Mouse (Mus musculus) kidney, postnatal 0 days (tissue): ENCODE measurements at regions not wholly inside any gene's neighbourhood (a gene's known extent, or its start where the extent isn't known, plus 50 kb on each side); places are given as distances from the start of the nearest gene placed in this dataset.

ENCODE experiments used
- ATAC-seq: fragments of 200-750 bp; cut with Nextera tagmentation; replicated peaks from 2 replicates; pipeline ENCODE4 v1.8.0; 2017; ENCODE audit warnings: low read depth, moderate number of reproducible peaks, moderate TSS enrichment, moderate library complexity; ENCODE audit not compliant: low FRiP score
- DNase-seq: peaks from one replicate; pipeline ENCODE4 v3.0.0-alpha.2; 2016; ENCODE audit warnings: low spot score
- H3K27ac ChIP-seq: fragments of 300-500 bp; sonication (generic); 2 replicates; pipeline ENCODE4 v1.5.1; 2014; ENCODE audit warnings: mild to moderate bottlenecking
- H3K27me3 ChIP-seq: fragments of 300-500 bp; sonication (generic); 2 replicates; pipeline ENCODE4 v1.6.1; 2014; ENCODE audit warnings: low read length, mixed read lengths; ENCODE audit not compliant: insufficient read depth
- H3K36me3 ChIP-seq: fragments of 300-500 bp; sonication (generic); 2 replicates; pipeline ENCODE4 v1.6.1; 2014; ENCODE audit warnings: low read length, mixed read lengths; ENCODE audit not compliant: insufficient read depth
- H3K4me1 ChIP-seq: fragments of 300-500 bp; sonication (generic); replicated peaks from 2 replicates; pipeline ENCODE4 v1.6.1; 2014; ENCODE audit warnings: antibody characterized with exemption, low read length, mixed read lengths; ENCODE audit not compliant: insufficient read depth
- H3K4me2 ChIP-seq: fragments of 300-500 bp; sonication (generic); 2 replicates; pipeline ENCODE4 v1.6.1; 2014; ENCODE audit warnings: mild to moderate bottlenecking, low read length, moderate library complexity, mixed read lengths
- H3K4me3 ChIP-seq: fragments of 300-500 bp; sonication (generic); replicated peaks from 2 replicates; pipeline ENCODE4 v1.5.1; 2014; ENCODE audit warnings: low read depth, low read length
- H3K9ac ChIP-seq: fragments of 300-500 bp; sonication (generic); 2 replicates; pipeline ENCODE4 v1.6.1; 2014; ENCODE audit warnings: low read depth, low read length
- H3K9me3 ChIP-seq: fragments of 300-500 bp; sonication (generic); replicated peaks from 2 replicates; pipeline ENCODE4 v1.6.1; 2016; ENCODE audit warnings: low read length, inconsistent platforms, mixed read lengths
- CTCF ChIP-seq: IDR thresholded peaks from 2 replicates; pipeline ENCODE4 v1.5.1; 2016; ENCODE audit warnings: antibody characterized with exemption, low read depth, mild to moderate bottlenecking, moderate library complexity
- WGBS: fragments of 180-500 bp; shearing (Covaris S2); extraction: QIAGEN DNeasy Blood & Tissue Kit; methylation state at CpG from one replicate; pipeline ENCODE4 v1.1.7; 2014; 5-methylcytosine and 5-hydroxymethylcytosine counted together

- Histone ChIP-seq H3K4me1 (peaks cover 4% of the 10 kb centered on the region; the same call in 1 of the 2 replicates), H3K9ac (no peak overlapping the region), H3K4me3 (no peak overlapping the region), H3K27ac (no peak overlapping the region), H3K4me2 (no peak overlapping the region), H3K27me3 (no peaks in the 10 kb centered on the region), H3K9me3 (no peaks in the 10 kb centered on the region), H3K36me3 (no peaks in the 10 kb centered on the region)
- DNase-seq (no peak), ATAC-seq (no peak)
- TF ChIP-seq CTCF = no peak
- 62% methylated on average over 6 of the region's 6 CpGs for WGBS
Measured at GRCm38 (mm10) chr17:83044515-83044914, 170.6 kb upstream of the Pkdcc start.

- H3K27me3 ChIP-seq = no peaks in the 10 kb centered on the region
- no peak overlapping the region for H3K4me3 ChIP-seq
- 73% methylated on average over 13 of the region's 13 CpGs for WGBS
- no peak overlapping the region for H3K4me2 ChIP-seq
- no peak for ATAC-seq
- H3K36me3 ChIP-seq = no peaks in the 10 kb centered on the region
- TF ChIP-seq CTCF = no peak
- H3K4me1 ChIP-seq = no peaks in the 10 kb centered on the region
- H3K9ac ChIP-seq = no peak overlapping the region
- H3K27ac ChIP-seq = no peak overlapping the region
- no peak for DNase-seq
- H3K9me3 ChIP-seq = no peaks in the 10 kb centered on the region
Measured at GRCm38 (mm10) chr17:83049972-83050535, 165.0 kb upstream of the Pkdcc start.

DNA sequence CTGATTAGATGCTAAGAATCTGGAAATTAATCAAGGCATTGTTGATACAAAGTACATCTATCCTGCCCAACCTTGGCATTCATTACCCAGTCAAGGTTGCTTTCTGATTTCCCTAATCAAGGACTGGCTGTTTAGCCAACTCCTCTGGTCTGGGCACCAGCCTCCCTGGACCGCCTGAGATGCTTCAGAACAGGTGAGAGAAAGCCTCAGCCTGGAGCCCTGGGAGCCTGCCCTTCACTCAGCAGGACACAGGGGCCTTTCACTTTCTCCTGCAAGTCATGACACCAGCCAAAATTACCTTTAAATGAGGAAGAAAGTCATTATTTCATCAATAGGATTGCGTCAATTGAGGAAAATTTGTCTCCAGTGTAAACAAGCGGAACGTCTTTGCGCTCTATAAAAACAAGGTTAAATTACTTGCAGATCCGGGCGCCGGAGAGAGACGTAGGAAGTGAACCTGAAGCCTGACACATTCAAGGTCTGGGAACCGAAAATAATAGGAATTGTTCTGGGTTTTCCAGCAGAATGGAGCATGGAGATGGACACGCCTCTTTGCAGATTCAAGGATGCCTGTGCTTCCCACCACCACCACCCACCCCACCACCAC, 164.4 kb upstream of the Pkdcc start:
- no peak overlapping the region for H3K4me2 ChIP-seq
- H3K27ac ChIP-seq = no peak overlapping the region
- H3K36me3 ChIP-seq = no peaks in the 10 kb centered on the region
- 32% methylated on average over 11 of the region's 11 CpGs for WGBS
- ATAC-seq (no peak), DNase-seq (no peak)
- H3K9ac ChIP-seq = no peak overlapping the region
- no peaks in the 10 kb centered on the region for H3K4me1 ChIP-seq
- H3K4me3 ChIP-seq = no peak overlapping the region
- no peaks in the 10 kb centered on the region for H3K27me3 ChIP-seq
- H3K9me3 ChIP-seq = no peaks in the 10 kb centered on the region
- TF ChIP-seq CTCF = no peak

GRCm38 (mm10) chr17:83052613-83053140, 162.4 kb upstream of the Pkdcc start:
- no peak for TF ChIP-seq CTCF
- H3K4me1 ChIP-seq = no peaks in the 10 kb centered on the region
- WGBS = 83% methylated on average over 6 of the region's 6 CpGs

DNA sequence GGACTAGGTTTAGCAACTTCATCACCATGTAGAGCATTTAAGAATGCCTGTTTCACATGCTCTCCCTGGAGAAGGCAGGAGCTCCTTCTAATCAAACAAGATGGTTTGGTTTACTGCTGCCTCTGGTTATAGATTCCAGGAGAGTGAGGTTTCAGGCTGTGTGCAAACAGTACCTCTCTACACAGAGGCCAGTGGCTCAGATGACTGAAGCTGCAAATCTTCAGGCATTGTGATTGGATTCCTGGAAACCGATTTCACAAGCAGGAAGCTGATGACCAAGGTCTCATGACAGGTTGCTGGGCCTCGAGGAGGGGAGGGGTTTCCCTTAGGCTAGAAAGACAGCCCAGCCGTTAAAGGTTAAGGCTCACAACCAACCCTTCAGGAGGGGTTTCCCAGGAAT, 157.3 kb upstream of the Pkdcc start:
- ATAC-seq = no peak
- H3K27ac ChIP-seq = no peak overlapping the region
- no peak for DNase-seq
- H3K4me2 ChIP-seq = no peak overlapping the region
- TF ChIP-seq CTCF = no peak
- H3K4me3 ChIP-seq = no peak overlapping the region
- no peaks in the 10 kb centered on the region for H3K9me3 ChIP-seq
- no peaks in the 10 kb centered on the region for H3K4me1 ChIP-seq
- H3K9ac ChIP-seq = no peak overlapping the region
- H3K36me3 ChIP-seq = no peaks in the 10 kb centered on the region
- 9% methylated on average over 3 of the region's 3 CpGs for WGBS
- H3K27me3 ChIP-seq = no peaks in the 10 kb centered on the region

More at GRCm38 (mm10) chr17:83052613-83053140, 162.4 kb upstream of the Pkdcc start:
- Histone ChIP-seq H3K27me3 (no peaks in the 10 kb centered on the region), H3K36me3 (no peaks in the 10 kb centered on the region), H3K9me3 (no peaks in the 10 kb centered on the region), H3K27ac (no peak overlapping the region), H3K4me2 (no peak overlapping the region), H3K4me3 (no peak overlapping the region), H3K9ac (no peak overlapping the region)
- ATAC-seq (no peak), DNase-seq (no peak)

DNA sequence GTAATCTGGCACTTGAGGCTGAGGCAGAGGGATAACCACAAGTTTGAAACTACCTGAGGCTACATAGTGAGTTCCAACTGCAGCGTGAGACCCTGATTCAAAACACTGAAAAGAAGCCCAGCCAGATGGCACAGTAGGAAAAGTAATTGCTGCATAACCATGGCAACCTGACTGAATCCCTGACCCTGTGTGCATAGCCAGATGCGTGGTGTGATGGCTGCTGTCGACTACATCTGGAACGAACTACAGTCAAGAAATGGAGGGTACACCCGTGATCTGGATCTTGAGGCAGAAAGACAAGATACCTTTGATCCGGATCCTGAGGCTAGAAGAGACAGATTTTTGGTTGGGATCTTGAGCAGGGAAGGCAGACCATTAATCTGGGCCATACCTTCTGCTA, 153.2 kb upstream of the Pkdcc start:
- H3K36me3 ChIP-seq = no peaks in the 10 kb centered on the region
- H3K9ac ChIP-seq = no peak overlapping the region
- no peak overlapping the region for H3K4me2 ChIP-seq
- no peak for DNase-seq
- TF ChIP-seq CTCF = no peak
- H3K4me3 ChIP-seq = no peak overlapping the region
- H3K27ac ChIP-seq = no peak overlapping the region
- H3K9me3 ChIP-seq = no peaks in the 10 kb centered on the region
- no peak for ATAC-seq
- H3K4me1 ChIP-seq = no peaks in the 10 kb centered on the region
- 66% methylated on average over 6 of the region's 6 CpGs for WGBS
- no peaks in the 10 kb centered on the region for H3K27me3 ChIP-seq
